Mouse (Mus musculus): ENCODE data around the gene Vps18.
A peak's percentile ranks its signal among the peaks of the same experiment; 100 is the strongest.

Gene Vps18

DNA sequence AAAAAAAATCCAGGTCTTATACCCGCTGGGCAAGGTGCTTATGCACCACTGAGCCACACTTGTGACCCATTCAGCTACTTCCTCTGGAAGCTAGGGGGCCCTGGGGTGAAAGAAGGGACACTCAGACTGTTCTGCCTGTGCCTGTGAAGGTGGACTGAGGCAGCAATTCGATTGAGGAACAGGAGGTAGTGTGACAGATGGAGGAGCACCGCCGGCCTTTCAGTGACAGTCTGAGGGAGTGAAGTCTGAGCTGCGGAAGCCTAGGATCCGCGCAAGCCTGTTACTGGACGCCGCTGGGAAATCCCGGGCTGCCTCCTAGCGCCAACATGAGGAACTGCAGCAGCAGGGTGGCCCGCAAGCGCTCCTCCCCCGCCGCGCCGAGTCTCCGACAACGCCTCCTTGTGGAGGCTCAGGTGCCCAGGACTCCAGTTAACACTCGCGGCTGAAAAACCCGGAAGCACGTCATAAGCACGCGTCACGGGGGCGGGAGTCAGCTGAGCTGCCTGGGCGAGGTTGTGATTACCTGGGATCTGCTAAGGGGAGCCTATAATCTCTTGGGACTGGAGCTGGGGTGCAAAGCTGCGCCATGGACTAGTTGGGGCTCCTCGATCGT, at the start of gene Vps18:
Gene Vps18 (plus strand): TSS at position 471 of the 613 bp plus-strand sequence.
- DNase-seq (ENCODE audit: low read depth) = peak; percentile 98

DNA sequence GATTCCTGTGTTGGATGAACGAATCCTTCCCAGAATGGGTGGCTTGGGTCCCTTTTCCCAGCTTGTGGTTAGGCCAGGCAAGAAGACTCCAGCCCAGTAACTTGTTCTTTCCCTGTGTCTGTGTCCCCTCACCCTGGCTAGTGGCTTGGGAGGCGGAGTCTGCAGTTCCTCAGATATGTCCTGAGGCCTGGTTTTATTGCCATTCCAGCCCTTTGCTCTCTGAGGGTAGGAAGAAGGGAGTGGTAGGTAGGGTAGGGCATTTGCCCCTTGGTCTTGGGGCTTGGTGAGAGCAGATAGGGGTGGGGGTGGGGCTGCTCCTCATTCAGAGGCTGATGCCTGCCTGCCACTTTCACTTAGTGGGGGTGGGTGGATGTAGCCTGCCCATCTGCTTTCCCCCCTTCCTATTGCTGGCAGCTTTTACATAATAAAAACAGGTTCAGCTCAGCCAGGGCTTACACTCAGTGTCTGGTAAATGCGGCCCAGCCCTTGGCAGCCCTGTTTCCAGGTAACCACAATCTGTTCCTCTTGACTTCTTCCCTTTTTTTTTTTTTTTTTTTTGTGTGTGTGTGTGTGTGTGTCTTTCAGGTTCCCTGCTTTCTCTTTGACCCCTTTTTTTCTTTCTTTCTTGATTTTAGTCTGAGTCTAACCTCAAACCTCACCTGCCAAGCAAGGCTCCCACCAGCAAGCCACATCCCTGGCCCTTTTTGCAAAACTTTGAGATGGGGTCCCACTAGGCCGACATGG, 48.3 kb upstream of the Vps18 start:
- DNase-seq (ENCODE audit: low read depth) = no peak

DNA sequence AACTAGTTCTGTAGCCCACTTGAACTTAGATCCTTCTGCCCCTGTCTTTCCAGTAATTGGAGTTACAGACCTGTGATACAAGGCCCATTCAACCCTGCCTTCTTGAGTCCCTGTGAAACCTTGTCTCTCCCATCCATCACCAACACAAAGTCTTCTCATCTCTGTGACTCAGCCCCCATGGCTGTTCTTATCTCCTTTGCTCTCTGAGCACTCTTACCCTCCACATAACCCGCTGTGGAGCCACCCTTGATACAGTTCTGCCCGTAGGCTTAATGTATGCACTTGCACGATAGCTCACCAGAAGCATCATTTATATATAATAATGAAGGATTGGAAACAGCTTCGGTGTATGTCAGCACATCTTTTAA, 47.7 kb upstream of the Vps18 start:
- no peak for DNase-seq (ENCODE audit: low read depth)

DNA sequence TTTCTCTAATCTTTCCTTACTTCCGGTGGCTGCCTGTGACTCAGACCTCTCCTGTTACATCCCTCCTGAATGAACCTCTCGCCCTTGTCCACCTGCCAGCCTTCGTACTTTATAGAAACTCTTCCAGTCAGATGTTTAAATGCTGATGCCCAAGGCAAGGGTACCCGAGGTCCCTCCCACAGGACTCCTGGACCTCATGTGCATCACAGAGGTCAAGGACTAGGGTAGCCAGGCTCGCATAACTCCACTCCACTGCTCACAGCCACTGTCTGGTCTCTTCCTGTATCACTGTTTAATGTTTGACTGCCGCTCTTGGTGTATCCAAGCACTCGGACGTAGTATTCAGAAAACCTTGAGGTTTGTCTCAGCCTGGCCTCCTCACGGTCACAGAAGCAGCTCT, 46.0 kb upstream of the Vps18 start:
- DNase-seq (ENCODE audit: low read depth) = no peak

DNA sequence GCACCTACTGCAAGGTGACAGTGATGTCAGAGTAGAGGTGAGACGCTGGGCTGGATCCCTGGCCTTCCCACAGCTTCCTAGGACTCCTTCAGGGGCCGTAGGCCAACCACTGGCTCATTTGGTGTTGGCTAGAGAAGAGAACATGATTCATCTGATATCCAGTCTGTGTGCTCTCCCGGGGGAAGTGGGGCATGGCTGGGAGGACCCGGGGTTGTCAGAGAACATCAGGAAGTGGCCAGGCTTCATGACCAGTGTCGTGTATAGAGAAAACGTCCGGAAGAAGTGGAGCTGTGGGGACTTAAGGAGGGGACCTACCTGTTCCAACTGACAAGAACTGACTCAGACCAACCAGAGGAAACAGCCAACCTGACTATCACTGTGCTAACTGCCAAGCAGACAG, 43.3 kb upstream of the Vps18 start:
- no peak for DNase-seq (ENCODE audit: low read depth)

DNA sequence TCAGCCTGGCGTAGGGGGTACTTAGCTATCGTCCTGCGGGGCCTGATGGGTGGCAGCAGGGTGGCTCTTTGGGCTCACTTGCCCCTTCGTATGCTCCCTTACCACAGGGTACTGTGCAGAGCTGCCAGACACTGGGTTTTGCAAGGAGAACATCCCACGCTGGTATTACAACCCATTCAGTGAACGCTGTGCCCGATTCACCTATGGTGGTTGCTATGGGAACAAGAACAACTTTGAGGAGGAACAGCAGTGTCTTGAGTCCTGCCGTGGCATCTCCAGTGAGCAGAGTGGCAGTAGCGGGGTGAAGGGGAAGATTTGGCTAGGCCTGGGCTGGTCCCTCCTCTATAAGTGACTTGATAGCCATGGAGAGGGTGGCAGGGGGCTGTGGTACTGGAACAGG, 40.6 kb upstream of the Vps18 start:
- DNase-seq (ENCODE audit: low read depth) = no peak

DNA sequence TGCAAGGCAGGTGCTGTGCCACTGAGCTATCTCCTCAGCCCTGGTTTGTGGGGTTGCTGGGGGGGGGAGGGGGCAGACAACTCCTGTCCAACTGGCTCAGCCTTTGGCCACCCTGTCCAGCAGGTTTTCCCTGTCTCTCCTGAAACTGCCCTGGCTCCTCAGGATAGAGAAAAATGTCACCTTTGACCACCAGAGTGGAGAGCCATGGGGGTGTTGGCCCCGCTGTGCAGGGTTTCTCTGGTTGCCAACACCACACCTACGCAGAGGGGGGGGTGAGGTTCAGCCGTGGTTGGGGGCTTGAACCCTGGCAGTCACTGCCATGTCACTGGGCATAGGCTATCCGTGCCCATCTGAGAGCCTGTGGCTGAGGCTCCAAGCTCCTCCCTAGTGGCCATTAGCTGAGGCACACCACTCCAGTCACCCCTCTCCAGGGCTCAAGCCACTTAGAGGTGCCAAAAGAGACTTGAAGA, 38.9 kb upstream of the Vps18 start:
- no peak for DNase-seq (ENCODE audit: low read depth)

DNA sequence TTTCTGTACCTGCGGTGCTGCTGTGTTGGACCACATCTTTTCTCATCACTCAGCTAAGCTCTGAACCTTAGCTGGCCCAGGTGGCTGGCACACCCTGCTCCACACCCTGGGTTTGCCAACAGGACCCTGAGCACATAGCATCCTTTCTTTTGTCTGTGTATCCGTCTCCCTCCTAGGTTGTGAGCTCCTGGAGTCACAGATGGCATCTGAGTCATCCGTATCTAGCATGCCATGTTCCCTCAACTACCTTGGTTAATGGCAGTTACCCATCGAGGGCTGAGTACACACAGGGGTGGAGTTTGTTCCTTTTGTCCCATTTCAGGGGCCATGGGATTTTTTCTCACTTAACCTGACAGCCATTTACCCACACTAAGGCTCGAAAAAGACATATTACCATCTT, 38.2 kb upstream of the Vps18 start:
- no peak for DNase-seq (ENCODE audit: low read depth)

DNA sequence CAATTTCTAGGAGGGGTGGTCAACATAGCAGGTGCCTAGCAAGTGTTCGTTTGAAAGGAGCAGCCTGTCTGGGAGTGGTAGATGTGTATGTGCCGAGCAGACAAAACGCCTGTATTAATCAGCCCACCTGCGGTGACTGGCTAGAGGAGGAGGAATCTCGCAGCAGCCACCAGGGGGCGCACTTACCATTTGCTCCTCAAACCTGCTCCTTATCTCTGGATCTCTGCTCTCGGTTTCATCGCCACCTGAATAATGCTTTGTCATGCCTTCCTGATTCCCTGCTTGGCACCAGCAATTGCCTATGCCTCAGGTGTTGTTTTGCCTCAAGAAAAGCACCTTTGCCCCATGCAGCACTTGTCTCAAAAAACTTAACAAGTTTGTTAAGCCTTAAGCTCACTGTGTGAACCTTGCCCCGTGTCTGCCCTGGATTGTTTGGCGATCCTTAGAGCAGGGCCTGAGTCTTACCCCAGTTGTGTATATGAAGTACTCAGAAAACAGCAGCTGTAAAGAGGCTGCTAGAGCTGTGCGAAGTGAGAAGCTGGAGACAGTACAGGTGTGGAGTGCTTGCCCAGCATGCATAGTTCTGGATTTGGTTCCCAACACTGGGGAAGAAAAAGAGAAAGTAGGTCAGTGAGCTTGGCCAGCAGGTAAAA, 37.6 kb upstream of the Vps18 start:
- peak; percentile 86 for DNase-seq (ENCODE audit: low read depth)

DNA sequence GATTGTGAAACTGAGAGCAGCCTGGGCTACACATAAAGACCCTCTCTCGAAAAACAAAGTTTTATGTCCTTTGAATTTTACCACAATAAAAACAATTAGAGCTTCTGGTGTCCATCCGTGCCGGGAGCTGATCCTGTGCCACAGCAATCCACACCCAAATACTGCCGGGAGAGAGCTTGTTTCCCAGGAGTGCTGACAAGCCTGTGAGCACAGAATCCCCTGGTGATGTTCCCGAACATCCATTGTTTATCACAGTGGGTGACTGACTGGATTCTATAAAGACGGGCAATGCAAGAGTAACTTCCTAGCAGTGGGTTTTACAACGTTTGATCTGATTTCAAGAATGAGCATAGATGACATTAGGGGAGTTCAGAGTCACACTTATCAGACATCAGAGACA, 33.6 kb upstream of the Vps18 start:
- DNase-seq (ENCODE audit: low read depth) = no peak

DNA sequence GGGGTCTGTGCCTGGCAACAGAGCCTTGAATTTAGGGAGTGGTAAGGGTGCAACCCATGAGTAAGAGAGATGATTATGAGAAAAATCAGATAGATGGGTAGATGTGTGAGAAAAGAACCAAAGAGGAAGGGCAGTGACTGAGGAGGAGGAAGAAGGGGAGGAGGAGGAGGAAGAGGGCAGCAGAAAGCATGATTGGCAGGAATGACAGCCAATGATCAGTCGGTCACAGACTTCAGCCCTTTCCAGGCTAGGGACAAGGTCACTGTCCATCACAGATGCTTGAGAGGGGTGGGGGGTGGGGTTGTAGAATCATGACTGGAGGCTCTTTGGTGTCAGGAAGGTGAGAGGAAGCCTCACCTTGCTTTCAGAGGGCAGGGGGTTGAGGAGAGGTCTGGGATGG, 28.0 kb upstream of the Vps18 start:
- DNase-seq (ENCODE audit: low read depth) = no peak

DNA sequence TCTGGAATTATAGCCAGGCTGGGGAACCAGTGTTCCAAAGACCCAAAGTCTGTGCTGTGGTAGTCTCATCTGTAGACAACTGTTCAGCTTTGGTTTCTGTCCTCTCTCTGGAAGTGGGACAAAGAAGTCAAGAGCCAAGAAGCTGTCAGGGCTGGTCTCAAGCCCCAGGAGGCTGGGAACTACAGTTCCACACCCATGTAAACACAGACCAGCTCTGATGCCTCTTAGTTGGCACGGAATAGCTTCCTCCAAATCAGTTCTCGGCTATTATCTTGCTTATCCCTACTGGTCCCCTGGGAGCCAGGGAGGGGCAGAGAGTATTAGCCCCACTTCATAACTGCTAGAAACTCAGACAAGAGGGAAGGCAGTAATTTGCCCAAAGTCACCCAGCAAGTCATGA, 27.2 kb upstream of the Vps18 start:
- DNase-seq (ENCODE audit: low read depth) = no peak

DNA sequence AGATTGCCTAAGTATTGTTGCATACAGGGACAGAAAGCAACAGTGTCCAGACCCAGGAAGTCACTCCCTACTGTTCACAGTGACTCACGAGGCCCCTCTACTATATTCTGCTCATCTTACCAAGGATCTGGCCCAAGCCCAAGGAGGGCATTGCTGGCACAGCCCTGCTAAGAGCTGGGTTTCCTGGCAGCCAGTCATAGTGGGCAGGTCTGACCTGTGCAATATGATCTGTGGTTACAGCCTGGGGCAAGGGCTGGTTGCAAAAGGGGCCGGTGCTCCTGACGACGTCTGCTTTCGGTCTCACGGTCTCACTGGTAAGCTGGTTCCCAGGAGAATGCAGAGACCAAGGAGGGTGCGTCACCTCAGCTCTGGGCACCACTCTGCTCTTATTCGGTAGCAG, 25.6 kb upstream of the Vps18 start:
- DNase-seq (ENCODE audit: low read depth) = no peak

DNA sequence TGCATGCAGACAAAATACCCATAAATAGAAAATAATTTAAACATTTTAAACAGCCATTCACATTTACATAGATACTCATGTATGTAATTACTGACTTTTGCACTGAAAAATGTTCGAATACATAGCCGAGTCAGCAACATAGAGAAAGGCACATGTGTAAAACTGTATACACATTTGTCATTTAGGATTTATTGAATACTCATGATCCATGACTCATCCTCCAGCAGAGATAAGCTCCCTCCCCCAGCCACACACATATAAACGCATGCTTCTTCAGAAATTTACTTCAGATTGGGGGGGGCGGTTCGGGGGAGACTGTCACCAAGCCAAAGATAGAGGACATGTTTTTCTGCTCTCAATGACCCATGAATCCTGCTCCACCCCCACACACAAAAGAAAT, 24.7 kb upstream of the Vps18 start:
- DNase-seq (ENCODE audit: low read depth) = no peak

DNA sequence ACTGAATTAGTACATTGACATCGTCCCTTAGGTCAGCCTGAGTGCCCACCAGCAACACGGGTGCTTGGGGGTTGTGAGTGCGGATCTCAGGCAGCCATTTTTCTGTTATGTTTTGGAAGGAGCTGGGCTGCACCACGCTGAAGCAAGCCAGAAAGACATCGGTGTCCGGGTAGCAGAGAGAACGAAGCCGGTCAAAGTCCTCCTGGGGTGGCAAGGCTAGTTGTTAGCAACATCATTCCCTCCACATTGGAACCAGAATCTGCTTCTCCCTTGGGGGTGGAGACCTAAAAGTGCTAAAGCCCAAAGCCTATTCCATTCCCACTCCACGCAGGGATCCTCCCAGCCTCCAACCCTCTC, 18.3 kb upstream of the Vps18 start:
- DNase-seq (ENCODE audit: low read depth) = no peak

DNA sequence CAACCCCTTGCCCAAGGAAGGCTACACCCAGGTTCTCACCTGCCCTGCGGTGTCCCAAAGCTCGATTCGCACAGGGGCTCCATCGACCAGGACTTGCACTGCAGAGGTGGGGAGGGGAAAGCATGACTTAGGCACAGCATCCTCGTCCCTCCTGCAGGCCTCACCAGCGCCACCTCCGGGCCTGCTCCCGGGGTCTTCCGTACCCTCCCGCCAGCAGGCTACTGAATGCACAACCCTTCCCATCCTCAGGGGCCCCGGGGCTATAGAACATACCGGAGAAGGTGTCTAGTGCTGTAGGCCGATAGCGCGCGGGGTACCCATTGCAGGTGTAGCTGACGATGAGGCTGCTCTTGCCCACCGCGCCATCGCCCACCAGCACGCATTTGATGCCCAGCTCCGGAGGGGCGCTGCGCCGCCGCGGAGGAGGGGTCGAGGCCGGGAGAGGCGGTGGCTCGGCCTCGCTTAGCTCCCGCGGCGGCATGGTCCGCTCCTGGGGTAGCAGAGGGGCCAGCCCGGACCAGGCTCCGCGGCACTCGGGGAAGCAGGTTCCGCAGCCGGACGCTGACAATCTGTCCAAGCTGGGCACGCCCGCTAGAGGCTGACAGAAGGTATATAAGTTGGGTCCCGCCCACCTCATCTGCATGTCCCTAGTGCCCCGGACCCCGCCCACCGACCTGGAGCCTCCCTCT, 17.8 kb upstream of the Vps18 start, which contains the start of gene Rhov:
Gene Rhov (minus strand): TSS at position 630 of the 689 bp plus-strand sequence.
- peak; percentile 72 for DNase-seq (ENCODE audit: low read depth)

DNA sequence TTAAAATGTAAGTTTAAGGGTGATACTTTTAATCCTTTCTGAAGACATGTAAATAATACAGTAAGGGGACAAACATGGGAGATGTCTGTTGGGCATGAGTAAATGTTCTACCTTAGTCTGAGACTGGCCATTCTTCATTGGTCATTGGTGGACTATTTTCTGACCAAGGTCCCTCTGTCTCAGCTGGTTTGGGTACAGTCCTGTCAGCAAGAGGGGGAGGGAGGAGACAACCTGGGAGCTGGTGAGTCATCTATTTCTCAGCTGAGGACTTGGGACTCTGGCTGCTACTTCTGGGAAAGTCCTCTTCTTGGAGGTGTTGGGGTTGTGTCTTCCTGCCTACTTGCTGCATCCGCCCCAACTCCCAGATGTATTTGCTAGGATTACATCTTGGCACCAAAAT, 14.4 kb upstream of the Vps18 start:
- no peak for DNase-seq (ENCODE audit: low read depth)

DNA sequence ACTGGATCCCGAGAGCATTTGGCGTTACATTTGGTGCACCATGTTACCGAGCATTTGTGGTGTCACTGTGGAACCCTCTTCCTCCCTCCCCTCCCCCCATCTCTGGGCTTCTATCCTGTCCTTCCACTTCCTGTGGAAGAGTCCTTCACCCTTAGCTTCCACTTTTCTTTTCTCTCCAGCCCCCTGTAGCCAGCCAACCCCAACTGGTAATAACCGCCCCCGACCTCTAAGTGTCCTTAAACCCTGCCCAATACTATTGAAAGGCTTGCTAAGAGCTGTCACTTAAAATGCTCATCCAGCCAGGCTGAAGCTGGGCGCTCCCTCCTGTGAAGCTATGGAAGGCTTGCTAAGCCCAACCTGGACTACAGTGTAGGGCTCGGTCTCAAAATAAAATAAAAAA, 11.6 kb upstream of the Vps18 start:
- no peak for DNase-seq (ENCODE audit: low read depth)

DNA sequence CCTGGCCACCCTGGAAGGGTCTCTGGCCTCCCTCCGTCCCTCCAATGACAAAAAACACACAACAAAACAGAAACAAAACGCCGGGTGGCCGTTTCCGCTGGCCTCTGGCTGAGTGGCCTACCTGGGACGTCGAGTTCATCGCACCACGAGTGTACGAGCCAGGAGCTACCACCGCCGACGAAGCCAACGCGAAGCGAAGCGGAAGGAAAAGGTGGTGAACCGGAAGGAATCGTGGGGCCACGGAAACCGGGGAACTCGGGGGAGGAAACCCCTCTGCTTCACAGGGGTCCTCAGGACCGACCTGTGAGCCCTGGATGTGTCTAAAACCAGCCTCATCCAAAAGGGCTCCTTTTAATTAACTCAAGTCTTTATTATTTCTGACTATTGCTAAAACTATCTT, 10.7 kb upstream of the Vps18 start:
- DNase-seq (ENCODE audit: low read depth) = no peak

DNA sequence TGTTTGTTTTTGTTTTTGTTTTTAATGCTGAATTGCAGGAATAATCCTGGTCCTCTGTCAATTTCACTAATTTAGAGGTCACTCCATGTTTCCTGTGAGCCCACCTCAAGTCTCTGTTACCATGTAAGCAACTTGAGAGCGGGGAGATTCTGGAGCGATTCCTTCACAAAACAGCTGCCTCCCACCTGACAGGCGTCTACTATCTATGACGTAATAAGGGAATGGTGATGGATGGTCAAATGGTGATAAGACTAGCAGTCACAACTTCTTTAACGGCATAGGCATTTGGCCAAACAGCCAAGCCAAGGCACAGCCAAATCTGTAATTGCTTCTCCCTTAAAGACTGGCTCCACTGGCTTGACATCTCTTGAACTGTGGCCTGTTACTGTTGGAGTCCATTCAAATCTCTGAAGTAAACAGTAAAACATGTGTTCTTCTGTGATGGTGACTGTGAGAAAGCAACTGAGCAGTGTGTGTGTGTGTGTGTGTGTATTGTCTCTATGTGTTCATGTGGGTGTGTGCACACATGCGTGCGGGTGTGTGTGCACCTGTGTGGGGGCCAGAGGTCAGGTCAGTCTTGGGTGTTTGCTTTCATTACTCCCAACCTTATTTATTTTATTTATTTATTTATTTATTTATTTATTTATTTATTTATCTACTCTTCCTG, 6.5 kb upstream of the Vps18 start:
- DNase-seq (ENCODE audit: low read depth) = no peak

DNA sequence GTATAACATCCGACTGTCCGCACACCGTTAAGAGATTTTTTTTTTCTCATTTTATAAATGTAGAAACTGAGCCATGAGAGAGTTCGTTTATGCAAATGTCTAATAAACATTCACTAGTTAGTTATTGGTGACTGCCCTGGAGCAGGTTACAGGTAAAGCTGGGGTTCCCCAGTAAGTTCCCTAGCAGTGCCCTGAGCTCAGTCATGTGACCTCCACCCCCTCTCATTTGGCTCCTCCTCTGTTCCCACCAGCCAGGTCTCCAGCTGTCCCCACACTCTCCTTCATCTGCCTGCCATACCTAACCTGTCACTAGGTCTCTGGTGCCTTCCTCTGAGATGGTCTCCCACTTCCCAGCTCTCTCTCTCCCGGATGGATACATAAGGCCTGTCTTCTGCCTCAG, 1.2 kb upstream of the Vps18 start:
- DNase-seq (ENCODE audit: low read depth) = no peak

DNA sequence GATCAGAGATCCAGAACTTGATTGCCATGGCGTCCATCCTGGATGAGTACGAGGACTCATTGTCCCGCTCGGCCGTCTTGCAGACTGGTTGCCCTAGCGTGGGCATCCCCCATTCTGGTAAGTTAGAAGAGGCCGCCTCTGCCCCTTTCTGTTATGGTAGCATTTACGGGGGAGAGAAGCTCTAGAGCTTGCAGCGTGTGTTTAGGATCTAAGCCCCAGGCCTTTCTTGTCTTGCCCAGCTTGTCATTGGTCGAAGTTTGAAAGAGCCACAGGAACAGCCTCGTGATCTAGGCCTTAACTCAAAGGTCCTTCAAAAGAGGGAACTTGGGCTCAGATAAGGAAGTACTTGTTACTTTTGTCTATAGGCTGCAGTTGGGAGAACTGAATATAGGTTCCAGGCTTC, 475 bp downstream of the Vps18 start:
- DNase-seq (ENCODE audit: low read depth) = no peak

Measured in c-Kit-positive CD71-positive TER-119-negative erythroid progenitor cells, embryonic 14.5 days (primary cell).